Mouse (Mus musculus): ENCODE results near the gene Strn4.

Strn4 gene

DNA sequence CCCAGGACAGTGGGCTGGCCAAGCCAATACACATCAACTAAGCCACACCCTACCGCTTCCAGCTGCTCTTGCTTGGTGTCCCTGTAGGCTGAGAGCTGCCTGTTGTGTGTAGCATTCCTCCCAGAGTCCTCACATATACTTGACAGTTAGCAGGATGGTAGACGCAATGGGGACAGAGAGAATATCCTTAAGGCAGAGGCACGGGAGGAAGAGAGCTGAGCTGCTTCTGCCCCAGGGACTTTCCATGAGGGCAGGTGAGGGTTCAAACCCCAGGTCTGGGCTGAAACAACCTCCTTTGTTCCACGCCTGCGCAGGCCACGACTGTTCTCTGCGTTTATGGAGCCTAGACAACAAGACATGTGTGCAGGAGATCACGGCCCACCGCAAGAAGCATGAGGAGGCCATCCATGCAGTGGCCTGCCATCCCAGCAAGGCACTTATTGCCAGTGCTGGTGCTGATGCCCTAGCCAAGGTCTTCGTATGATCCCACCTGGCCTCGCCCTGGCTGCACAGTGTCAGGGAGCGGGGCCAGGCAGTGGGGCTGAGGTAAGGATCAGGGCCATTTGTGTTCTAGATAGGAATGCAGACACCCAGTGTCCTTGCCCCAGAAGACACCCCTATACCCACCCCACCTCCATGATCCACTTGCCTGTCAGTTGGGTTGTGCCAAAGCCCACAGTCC, 23.9 kb downstream of the Strn4 start:
- in situ Hi-C loops (cut with MboI; ENCODE audit: unreplicated experiment in 2 of 2): loop anchor here in 1 of 2 experiments (10.0 kb wide), 1 partner anchor 435 kb away; the partner anchor contains the start of gene Zc3h4

DNA sequence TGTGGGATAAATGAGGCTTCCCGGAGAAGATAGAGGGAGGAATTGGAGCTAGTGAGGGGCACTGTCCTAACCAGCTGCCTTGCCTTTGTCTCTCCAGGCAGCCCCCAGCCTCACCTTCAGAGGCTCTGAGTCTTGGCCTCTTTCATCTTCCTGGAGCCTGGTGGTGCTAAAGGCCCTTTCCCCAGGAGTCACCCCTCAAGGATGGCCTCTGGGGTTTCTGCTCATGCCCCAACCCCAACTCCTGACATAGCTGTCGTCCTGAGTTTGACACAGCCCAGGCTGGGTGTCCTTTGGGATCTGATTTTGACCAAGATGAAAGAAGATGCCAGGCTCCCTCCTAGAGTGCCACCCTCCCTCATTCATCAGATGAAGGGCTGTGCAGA, 24.4 kb downstream of the Strn4 start:
- in situ Hi-C loops (cut with MboI; ENCODE audit: unreplicated experiment in 2 of 2): loop anchor here in 1 of 2 experiments (10.0 kb wide), 1 partner anchor 435 kb away; the partner anchor contains the start of gene Zc3h4

DNA sequence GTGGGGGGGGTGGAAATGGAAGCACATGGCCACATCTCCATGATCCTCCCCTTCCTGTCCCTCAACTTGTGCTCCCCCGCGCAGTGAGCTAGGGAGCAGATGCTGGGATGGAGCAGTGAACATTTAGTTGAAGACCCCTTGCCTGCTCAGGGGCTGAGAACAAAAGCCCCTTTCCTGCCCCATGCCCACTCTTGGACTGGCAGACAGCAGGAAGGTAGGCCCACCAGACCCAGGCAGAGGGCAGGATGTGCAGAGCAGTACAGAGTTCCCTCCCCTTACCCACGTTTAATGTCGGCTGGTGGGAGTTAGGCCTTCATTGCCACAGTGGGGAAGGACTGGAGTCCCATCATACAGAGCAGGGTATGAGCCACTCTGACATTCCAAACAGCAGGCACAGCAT, 25.4 kb downstream of the Strn4 start:
- in situ Hi-C loops (cut with MboI; ENCODE audit: unreplicated experiment in 2 of 2): loop anchor here in 1 of 2 experiments (10.0 kb wide), 1 partner anchor 436 kb away; the partner anchor contains the start of gene Zc3h4

DNA sequence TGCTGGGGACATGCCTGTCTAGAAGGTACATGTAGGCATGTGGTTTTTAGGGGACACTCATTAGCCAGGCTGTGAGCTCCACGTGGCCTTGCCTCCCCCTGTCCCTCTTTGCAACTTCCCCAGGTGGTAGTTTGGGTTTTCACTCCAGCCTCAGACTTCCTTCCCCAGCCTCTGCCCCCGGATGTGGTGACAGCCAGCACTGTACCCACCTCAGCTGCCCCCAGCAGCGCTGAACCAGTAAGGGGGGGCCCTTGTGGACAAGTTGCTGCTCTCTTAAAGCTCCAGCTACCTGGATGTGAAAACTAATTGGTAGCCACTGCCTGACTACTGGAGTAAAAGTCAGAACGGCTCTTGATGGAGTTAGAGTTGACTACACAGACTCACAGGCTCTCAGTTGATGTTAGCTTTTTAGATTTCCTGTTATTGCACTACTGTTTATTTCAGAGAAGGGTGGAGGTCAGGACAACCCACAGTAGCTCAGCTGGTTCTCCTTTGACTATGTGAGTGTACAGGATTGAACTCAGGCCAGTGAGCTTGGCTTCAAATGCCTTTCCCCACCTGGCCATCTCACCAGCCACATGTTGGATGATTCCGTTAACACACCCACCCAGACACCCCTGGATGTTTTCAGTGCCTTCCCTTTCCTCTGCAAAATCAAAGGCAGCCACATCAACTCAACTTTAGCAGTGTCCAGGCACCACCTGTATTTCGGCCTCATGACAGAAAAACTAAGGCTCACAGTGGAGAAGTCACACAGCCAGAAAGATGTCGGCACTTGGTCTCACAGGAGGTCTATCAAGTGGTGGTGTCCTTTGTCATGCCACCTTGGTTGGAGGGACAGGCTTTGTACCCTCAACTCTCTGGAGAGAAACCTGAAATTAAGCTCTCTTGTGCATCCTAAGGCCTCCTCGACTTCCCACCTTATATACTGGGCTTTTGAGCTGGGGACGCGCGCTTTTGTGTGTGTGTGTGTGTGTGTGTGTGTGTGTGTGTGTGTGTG, 26.2 kb downstream of the Strn4 start:
- in situ Hi-C loops (cut with MboI; ENCODE audit: unreplicated experiment in 2 of 2): loop anchor here in 1 of 2 experiments (10.0 kb wide), 1 partner anchor 437 kb away; the partner anchor contains the start of gene Zc3h4

DNA sequence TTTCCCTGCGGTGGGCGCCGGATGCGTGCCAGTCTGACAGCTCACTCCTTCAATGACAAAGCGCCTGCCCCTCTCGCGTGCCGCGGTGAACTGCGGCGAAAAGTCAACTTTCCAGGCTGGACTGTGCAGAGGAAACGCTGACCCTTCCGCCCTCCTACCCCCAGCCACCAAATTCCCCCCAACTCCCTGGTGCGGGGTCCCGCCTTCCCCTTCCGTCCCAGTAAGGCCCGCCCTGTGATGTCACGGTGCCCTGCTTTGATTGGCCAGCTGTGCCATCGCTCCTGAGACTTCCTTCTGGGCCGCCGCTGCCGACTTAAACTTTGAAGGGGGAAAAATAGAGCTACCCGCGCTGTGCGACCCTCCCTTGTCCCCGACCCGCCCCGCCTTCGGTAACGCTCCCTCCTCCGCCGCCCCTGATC, 27.0 kb downstream of the Strn4 start, which contains the start of gene Prkd2:
TSS of gene Prkd2 (plus strand) at position 258 of the 419 bp plus-strand sequence.
- in situ Hi-C loops (cut with MboI; ENCODE audit: unreplicated experiment in 2 of 2): loop anchor here in 1 of 2 experiments (10.0 kb wide), 1 partner anchor 438 kb away; the partner anchor contains the start of gene Zc3h4

DNA sequence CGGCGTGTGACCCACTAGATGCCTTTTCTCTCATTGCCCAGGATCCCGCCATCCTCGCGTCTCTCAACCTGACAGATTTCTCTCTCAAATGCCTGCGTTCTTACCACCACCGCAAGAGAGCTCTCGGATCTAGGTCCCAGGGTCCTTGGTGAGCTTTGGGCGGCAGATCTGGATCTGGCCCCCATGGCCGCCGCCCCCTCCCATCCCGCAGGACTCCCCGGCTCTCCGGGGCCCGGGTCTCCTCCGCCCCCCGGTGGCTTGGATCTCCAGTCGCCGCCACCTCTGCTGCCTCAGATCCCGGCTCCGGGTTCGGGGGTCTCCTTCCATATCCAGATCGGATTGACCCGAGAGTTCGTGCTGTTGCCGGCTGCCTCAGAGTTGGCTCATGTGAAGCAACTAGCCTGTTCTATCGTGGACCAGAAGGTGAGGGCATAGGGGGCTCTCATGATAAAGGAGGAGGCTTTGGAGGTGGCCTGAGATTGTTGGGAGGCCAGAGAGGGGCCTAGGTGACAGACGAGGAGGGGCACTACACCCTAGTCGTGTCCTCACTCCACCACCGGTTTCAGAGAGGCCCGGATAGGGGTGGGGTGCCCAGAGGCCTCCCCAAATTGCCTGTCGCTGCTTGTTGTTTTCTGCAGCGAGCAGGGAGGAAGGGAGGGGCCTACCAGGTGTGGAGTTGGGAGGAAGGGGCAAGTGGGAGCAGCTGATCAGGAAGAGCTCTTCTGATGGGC, 27.9 kb downstream of the Strn4 start:
- in situ Hi-C loops (cut with MboI; ENCODE audit: unreplicated experiment in 2 of 2): loop anchor here in 1 of 2 experiments (10.0 kb wide), 1 partner anchor 439 kb away; the partner anchor contains the start of gene Zc3h4

DNA sequence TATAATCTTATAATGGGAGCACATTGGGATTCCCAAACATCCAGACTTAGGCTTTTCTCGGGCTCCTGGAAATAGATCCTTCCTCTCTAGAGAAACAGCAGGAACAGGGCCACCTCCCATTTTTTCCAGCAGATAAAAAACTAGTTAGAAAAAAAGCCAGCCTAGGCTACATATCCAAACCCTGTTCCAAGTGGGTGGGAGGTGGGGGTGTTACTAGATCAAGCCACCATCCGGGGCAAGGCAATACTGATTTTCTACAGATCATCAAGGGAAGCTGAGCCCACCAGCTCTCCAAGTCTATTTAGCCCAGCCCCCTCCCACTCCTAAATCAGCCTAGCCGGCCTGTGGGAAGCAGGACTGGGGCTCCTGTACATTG, 29.0 kb downstream of the Strn4 start:
- in situ Hi-C loops (cut with MboI; ENCODE audit: unreplicated experiment in 2 of 2): loop anchor here in 1 of 2 experiments (10.0 kb wide), 1 partner anchor 440 kb away; the partner anchor contains the start of gene Zc3h4

DNA sequence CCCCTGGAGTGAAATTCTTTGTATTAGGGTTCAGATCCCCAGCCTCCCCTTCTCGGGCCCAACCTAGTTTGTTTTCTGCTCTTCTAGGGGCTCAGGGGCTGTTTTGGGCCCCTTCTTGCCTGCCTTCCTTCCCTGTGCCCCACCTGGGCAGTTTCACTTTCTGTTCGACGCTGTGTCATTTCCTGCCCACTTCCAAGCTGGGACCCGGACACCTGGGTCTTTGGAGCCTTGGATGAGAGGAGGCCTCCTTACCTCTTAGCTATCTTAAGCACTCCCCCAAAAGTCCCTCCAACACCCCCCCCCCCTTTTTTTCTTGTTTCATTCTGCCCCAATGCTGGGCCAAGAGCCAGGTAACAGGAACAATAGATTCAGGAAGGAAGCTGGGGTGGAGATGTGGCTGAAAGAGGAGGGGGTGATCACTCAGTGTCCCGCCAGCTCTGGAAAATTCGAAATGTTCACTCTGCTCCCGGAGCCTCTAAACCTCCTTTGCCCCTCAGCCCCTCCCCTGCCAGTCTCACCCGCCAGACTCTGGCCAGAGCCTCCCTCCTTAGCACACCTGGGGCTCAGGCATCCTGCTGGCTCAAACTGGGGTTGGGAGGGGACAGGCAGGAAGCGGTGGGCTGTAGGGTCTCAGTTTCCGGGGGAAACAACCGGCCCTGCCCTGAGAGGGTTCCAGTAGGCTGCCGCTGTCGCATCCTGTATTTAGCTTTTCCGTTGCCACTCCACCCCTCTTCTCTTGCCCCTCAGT, 29.6 kb downstream of the Strn4 start:
- in situ Hi-C loops (cut with MboI; ENCODE audit: unreplicated experiment in 2 of 2): loop anchor here in 1 of 2 experiments (10.0 kb wide), 1 partner anchor 440 kb away; the partner anchor contains the start of gene Zc3h4

DNA sequence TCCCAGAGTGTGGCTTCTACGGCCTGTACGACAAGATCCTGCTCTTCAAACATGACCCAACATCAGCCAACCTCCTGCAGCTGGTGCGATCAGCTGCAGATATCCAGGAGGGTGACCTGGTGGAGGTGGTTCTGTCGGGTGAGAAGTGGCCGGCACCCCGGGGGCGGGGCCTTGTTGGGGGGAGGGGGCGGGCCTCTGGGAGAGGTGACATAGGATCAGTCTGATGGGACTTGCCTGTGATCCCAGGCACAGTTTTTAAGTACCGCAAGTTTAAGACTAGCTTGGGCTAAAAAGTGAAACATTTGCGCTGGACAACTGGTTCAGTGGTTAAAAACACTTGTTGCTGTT, 30.1 kb downstream of the Strn4 start:
- in situ Hi-C loops (cut with MboI; ENCODE audit: unreplicated experiment in 2 of 2): loop anchor here in 1 of 2 experiments (10.0 kb wide), 1 partner anchor 441 kb away; the partner anchor contains the start of gene Zc3h4

DNA sequence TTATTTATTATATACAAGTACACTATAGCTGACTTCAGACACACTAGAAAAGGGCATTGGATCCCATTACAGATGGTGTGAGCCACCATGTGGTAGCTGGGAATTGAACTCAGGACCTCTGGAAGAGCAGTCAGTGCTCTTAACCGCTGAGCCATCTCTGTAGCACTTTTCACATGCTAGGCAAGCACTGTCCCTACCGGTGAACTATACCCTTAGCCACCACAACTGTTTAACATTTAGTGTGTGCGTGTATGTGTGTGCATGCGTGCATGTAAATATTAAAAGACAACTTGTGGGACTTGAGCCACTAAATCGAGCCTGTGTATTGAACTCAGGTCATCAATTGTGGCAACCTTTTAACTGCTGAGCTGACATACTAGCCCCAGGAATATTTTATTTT, 31.1 kb downstream of the Strn4 start:
- in situ Hi-C loops (cut with MboI; ENCODE audit: unreplicated experiment in 2 of 2): loop anchor here in 1 of 2 experiments (10.0 kb wide), 1 partner anchor 442 kb away; the partner anchor contains the start of gene Zc3h4

DNA sequence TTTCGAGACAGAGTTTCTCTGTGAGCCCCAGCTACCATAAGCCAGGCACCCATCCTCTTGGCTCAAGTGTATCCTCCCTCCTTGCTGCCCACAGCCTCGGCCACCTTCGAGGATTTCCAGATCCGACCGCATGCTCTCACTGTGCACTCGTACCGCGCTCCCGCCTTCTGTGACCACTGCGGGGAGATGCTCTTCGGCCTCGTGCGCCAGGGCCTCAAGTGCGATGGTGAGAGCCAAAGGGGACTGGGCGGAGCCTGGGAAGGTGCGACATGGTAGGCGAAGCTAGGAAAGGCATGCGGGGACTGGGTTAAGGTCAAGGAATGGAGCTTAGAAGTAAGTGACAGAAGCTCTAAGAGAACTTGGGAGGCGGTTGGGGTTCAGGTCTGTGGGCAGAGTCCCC, 31.8 kb downstream of the Strn4 start:
- in situ Hi-C loops (cut with MboI; ENCODE audit: unreplicated experiment in 2 of 2): loop anchor here in 1 of 2 experiments (10.0 kb wide), 1 partner anchor 443 kb away; the partner anchor contains the start of gene Zc3h4

DNA sequence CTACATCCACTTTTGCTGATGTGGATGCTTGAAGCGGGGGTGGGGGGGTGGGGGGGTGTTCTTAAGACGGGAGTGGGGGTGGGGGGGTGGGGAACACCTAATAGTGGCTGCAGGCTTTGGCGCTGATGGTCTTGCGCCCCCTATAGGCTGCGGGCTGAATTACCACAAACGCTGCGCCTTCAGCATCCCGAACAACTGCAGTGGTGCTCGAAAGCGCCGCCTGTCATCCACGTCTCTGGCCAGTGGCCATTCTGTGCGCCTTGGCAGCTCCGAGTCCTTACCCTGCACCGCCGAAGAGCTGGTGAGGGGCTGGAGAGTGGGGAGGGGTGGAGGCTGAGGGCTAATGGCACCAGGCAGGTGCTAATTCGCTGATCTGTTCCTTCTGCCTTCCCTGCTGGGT, 32.9 kb downstream of the Strn4 start:
- in situ Hi-C loops (cut with MboI; ENCODE audit: unreplicated experiment in 2 of 2): loop anchor here in 1 of 2 experiments (10.0 kb wide), 1 partner anchor 444 kb away; the partner anchor contains the start of gene Zc3h4

DNA sequence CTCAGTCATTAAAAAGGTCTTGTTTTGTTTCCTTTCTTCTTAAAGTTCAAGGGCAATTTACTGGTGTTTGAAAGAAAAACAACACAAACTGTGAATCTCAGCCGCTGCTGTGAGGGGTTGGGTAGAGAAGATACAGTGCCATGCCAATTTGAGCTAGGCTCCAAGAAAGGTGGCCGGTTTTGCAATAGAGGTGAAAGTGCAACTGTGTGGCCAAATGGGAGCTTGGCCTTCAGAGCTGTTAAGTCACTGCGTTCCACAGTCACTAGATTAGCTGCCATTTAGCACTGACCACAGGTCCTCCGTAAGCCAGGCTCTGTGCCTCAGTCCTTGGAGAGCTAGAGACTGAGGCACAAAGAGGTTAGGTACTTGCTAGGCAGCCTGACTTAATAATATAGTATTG, 35.9 kb downstream of the Strn4 start:
- in situ Hi-C loops (cut with MboI; ENCODE audit: unreplicated experiment in 2 of 2): no loop called here

DNA sequence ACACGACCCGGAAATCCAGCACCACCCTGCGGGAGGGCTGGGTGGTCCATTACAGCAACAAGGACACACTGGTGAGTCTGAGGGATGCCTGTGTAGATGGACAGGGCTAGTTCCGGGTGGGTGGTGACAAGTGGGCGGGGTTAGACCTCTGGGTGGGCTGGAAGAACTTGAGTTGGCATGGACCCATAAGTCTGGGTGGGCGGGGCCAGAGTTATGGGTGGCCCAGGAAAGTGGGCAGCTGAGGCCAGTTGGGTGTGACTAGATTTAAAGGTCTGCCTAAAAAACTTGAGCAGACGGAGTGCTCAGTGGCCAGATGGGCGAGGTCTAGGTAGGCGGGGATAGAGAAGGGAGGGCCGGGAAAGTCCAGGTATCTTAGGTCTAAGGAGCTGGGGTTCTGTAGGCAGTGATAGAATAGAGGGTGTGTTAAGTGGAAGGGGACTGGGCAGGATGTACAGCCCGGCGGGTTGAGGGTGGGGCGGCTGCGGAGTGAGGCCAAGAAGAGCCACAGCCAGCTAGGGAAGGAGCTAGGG, 37.7 kb downstream of the Strn4 start:
- in situ Hi-C loops (cut with MboI; ENCODE audit: unreplicated experiment in 2 of 2): no loop called here

DNA sequence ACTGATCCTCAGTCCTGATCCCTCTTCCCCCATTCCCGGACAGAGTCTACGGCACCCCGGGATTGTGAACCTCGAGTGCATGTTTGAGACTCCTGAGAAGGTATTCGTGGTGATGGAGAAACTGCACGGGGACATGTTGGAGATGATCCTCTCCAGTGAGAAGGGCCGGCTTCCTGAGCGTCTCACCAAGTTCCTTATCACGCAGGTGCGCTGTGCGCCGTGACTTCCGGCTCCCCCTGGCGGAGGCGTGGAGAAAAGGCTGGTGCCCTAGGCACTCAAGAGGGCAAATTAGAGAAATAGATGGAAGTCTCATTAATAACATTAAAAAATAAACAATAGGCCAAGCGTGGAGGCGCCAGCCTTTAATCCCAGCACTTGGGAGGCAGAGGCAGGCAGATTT, 42.6 kb downstream of the Strn4 start:
- in situ Hi-C loops (cut with MboI; ENCODE audit: unreplicated experiment in 2 of 2): loop anchor here in 1 of 2 experiments (5.0 kb wide), 1 partner anchor 41 kb away; the partner anchor contains the start of genes Fkrp and Strn4

DNA sequence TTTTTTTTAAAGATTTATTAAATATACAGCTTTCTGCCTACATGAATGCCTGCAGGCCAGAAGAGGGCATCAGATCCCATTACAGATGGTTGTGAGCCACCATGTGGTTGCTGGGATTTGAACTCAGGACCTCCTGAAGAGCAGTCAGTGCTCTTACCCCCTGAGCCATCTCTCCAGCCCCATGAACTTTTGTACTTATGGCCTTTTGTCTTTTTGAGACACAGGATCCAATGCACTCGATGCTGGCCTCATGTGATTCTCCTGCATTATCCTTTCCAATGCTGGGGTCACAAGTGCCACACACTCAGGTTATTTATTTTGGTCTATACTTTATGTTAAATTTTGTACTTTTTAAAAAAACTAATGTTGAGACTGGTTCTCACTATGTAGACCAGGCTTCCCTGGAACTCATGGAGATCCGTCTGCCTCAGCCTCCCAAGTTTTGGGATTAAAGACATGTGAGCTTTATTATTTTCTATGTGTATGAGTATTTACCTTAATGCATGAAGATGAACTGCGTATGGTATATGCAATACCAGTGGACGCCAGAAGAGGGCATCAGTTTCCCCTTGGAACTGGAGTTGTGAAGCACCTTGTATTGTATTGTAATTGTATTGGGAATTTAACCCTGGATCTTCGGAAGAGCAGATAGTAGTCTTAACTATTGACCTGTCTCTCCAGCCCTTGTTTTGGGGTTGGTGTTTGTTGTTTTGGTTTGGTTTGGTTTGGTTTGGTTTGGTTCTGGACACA, 44.4 kb downstream of the Strn4 start:
- in situ Hi-C loops (cut with MboI; ENCODE audit: unreplicated experiment in 2 of 2): loop anchor here (5.0 kb wide), 2 partner anchors 33 to 43 kb away; partner anchors contain the start of genes Fkrp (in 1 of the 2) and Strn4 (in 1 of the 2)

DNA sequence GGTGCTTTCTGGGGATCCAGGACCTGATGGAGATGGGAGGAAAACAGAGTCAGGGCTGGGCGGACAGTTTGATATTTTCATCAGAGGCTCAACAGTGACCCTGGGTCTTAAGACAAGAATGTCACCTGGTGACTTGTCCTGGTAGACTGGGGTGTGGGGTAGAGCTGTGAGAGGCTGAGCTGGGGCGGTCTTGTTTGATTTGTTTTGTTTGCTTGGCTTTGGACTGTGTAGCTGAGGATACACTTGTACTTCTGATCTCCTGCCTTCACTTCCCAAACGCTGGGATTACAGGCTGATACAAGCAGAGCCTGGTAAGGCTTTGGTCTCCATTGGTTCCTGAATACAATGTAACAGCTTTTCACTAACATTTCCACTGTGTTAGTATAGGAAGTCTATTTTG, 51.8 kb downstream of the Strn4 start:
- in situ Hi-C loops (cut with MboI; ENCODE audit: unreplicated experiment in 2 of 2): no loop called here

DNA sequence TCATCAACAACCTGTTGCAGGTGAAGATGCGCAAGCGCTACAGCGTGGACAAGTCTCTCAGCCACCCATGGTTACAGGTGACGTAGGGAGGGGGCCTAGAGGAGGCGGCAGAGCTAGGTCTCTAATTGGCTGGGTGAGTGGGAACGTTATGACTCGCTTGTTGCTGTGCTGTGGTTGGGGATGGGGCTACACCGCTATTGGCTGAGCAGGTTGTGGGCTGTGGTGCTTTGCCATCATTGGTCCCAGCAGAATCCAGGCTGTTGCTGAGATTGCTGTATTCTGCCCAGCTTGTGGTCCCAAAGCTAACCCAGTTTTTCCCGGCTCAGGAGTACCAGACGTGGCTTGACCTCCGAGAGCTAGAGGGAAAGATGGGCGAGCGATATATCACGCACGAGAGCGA, 53.8 kb downstream of the Strn4 start:
- in situ Hi-C loops (cut with MboI; ENCODE audit: unreplicated experiment in 2 of 2): no loop called here
